Mouse (Mus musculus) layer of hippocampus, adult 6 months (tissue): Measurements from ENCODE around the gene Prkab2. TPM values are rescaled to one million over a fixed set of nuclear protein-coding genes. Genes with fewer than 3 reads are reported as not detected.

Experiments used
- long read RNA-seq, 2 experiments: library from polyadenylated mRNA; unstranded; transcript quantifications; one replicate each; pipeline ENCODE4 v2.0.0; 2019 to 2020
- microRNA-seq: library from miRNA; unstranded; fragments of <30 nt; microRNA quantifications from one replicate; pipeline ENCODE4 v1.2.0, GENCODE M21; 2020
- polyA plus RNA-seq: library from polyadenylated mRNA; unstranded; fragments of <200 nt; fragmentation: Nextera tagmentation; gene quantifications from 2 replicates; pipeline ENCODE4 v1.2.3, GENCODE M21; 2021

Prkab2 gene
- 3.8 and 5.0 TPM in 2 replicates for polyA plus RNA-seq
- long read RNA-seq, experiment 1, full-length matches to known transcripts = 1 of 7 reads
- long read RNA-seq, experiment 1, partial matches to known transcripts = 1 of 7 reads
- long read RNA-seq, experiment 1, other reads (novel, unspliced or antisense) = 5 of 7 reads
- long read RNA-seq, experiment 2, full-length matches to known transcripts = 32 of 109 reads
- long read RNA-seq, experiment 2, partial matches to known transcripts = 65 of 109 reads
- long read RNA-seq, experiment 2, other reads (novel, unspliced or antisense) = 12 of 109 reads

GRCm38 (mm10) chr3:97657655-97658411, at the start of gene Prkab2:
Gene Prkab2, plus strand, starts transcription at chr3:97658193.

GRCm38 (mm10) chr3:97609845-97610410, 48.1 kb upstream of the Prkab2 start, which contains the start of gene Chd1l:
Gene Chd1l, minus strand, starts transcription at chr3:97610203.

GRCm38 (mm10) chr3:97628391-97629001, 29.5 kb upstream of the Prkab2 start, which contains the start of gene Fmo5:
Gene Fmo5, plus strand, starts transcription at chr3:97628804.

GRCm38 (mm10) chr3:97674644-97675110, 16.7 kb downstream of the Prkab2 start, which contains the start of gene Gm17651:
Gene Gm17651, minus strand, starts transcription at chr3:97674694.

Small RNAs within 50 kb of the gene (microRNA-seq; reads per million reads assigned to microRNA genes)
- not detected for gene Mir7225

Other genes starting within 250 kb of the Prkab2 start
- not detected in 2 replicates for gene Olfr1402, start 236.2 kb upstream of the Prkab2 start, polyA plus RNA-seq
- 6.4 and 6.6 TPM in 2 replicates for gene Chd1l, start 48.0 kb upstream of the Prkab2 start, polyA plus RNA-seq
- 4.2 and 4.4 TPM in 2 replicates for gene Fmo5, start 29.4 kb upstream of the Prkab2 start, polyA plus RNA-seq
- gene Gm17651, start 16.5 kb downstream of the Prkab2 start, polyA plus RNA-seq = not detected in 2 replicates
- 32.4 and 39.7 TPM in 2 replicates for gene Pde4dip, start 230.5 kb downstream of the Prkab2 start, polyA plus RNA-seq
- gene Sec22b, start 243.0 kb downstream of the Prkab2 start, polyA plus RNA-seq = 57.6 and 59.3 TPM in 2 replicates